Mouse (Mus musculus): ENCODE results near the gene Tmub1.
A peak's percentile ranks its signal among the peaks of the same experiment; 100 is the strongest.
"Not testable (repeated sequence)": the region's sequence is repeated elsewhere in the genome, so short reads cannot be mapped to it uniquely, and the experiment has no call there.

The Tmub1 gene

GRCm38 (mm10) chr5:24423129-24424003 lies 24.3 kb downstream of the Tmub1 start, which contains the start of the genes Cdk5 and Slc4a2:
Gene Cdk5 (minus strand): TSS chr5:24423530.
Gene Slc4a2 (plus strand): TSS chr5:24423837.
- DNase-seq = peak; percentile 98

GRCm38 (mm10) chr5:24420381-24420780 lies 27.3 kb downstream of the Tmub1 start:
- DNase-seq = no peak

- no peak for DNase-seq
Observed at GRCm38 (mm10) chr5:24417587-24417986, 30.1 kb downstream of the Tmub1 start.

GRCm38 (mm10) chr5:24416222-24416736 lies 31.4 kb downstream of the Tmub1 start:
- DNase-seq = peak; percentile 74

- no peak for DNase-seq
Observed at GRCm38 (mm10) chr5:24413938-24414337, 33.7 kb downstream of the Tmub1 start.

- no peak for DNase-seq
Observed at GRCm38 (mm10) chr5:24413042-24413693, 34.5 kb downstream of the Tmub1 start, which contains the start of gene Asic3. Gene Asic3 (plus strand): TSS chr5:24413392.

- no peak for DNase-seq
Observed at GRCm38 (mm10) chr5:24412063-24412462, 35.6 kb downstream of the Tmub1 start.

- no peak for DNase-seq
Observed at GRCm38 (mm10) chr5:24409466-24409865, 38.2 kb downstream of the Tmub1 start.

GRCm38 (mm10) chr5:24408651-24409050 lies 39.0 kb downstream of the Tmub1 start:
- DNase-seq = peak; percentile 32

GRCm38 (mm10) chr5:24405389-24405876 lies 42.2 kb downstream of the Tmub1 start:
- no peak for DNase-seq

- no peak for DNase-seq
Observed at GRCm38 (mm10) chr5:24404594-24405360, 42.9 kb downstream of the Tmub1 start.

GRCm38 (mm10) chr5:24401969-24402368 lies 45.7 kb downstream of the Tmub1 start:
- DNase-seq = no peak

GRCm38 (mm10) chr5:24400911-24401605 lies 46.6 kb downstream of the Tmub1 start:
- DNase-seq = no peak

GRCm38 (mm10) chr5:24400362-24400761 lies 47.3 kb downstream of the Tmub1 start:
- DNase-seq = no peak

- DNase-seq = no peak
Observed at GRCm38 (mm10) chr5:24399686-24400085, 48.0 kb downstream of the Tmub1 start.

- DNase-seq = not testable (repeated sequence)
Observed at GRCm38 (mm10) chr5:24396254-24396653, 51.4 kb downstream of the Tmub1 start.

Measured in kidney, adult 18-20 months (tissue).